Mouse (Mus musculus) stomach, embryonic 16.5 days (tissue): ENCODE results near the gene Ptger4. TPM values are rescaled to one million over a fixed set of nuclear protein-coding genes. Genes with fewer than 3 reads are reported as not detected.

ENCODE experiments used
- ATAC-seq: fragments of 200-750 bp; cut with Nextera tagmentation; 2 replicates; pipeline ENCODE4 v1.8.0; 2017; ENCODE audit warnings: moderate number of reproducible peaks, moderate TSS enrichment; ENCODE audit not compliant: insufficient read depth, low FRiP score
- H3K27ac ChIP-seq: fragments of 300-500 bp; sonication (generic); 2 replicates; pipeline ENCODE4 v1.5.1; 2014; ENCODE audit warnings: low read length
- H3K27me3 ChIP-seq: fragments of 300-500 bp; sonication (generic); 2 replicates; pipeline ENCODE4 v1.6.1; 2014; ENCODE audit warnings: low read length, control low read depth, mixed read lengths; ENCODE audit not compliant: control insufficient read depth, insufficient read depth
- H3K36me3 ChIP-seq: fragments of 300-500 bp; sonication (generic); 2 replicates; pipeline ENCODE4 v1.6.1; 2014; ENCODE audit warnings: low read length; ENCODE audit not compliant: control insufficient read depth, insufficient read depth
- H3K4me1 ChIP-seq: fragments of 300-500 bp; sonication (generic); 2 replicates; pipeline ENCODE4 v1.6.1; 2014; ENCODE audit warnings: low read length, control low read depth, mixed read lengths; ENCODE audit not compliant: control insufficient read depth, insufficient read depth
- H3K4me2 ChIP-seq: fragments of 300-500 bp; sonication (generic); 2 replicates; pipeline ENCODE4 v1.6.1; 2014; ENCODE audit warnings: low read depth, low read length, mixed read lengths
- H3K4me3 ChIP-seq: fragments of 300-500 bp; sonication (generic); replicated peaks from 2 replicates; pipeline ENCODE4 v1.5.1; 2014; ENCODE audit warnings: mild to moderate bottlenecking, low read length
- H3K9ac ChIP-seq: fragments of 300-500 bp; sonication (generic); 2 replicates; pipeline ENCODE4 v1.6.1; 2014; ENCODE audit warnings: low read length
- H3K9me3 ChIP-seq: fragments of 300-500 bp; sonication (generic); replicated peaks from 2 replicates; pipeline ENCODE4 v1.6.1; 2016; ENCODE audit warnings: low read length, control low read depth; ENCODE audit not compliant: control insufficient read depth
- WGBS: fragments of 180-500 bp; shearing (Covaris S2); extraction: QIAGEN DNeasy Blood & Tissue Kit; methylation state at CpG from one replicate; pipeline ENCODE4 v1.1.7; 2014; 5-methylcytosine and 5-hydroxymethylcytosine counted together
- polyA plus RNA-seq: library from polyadenylated mRNA; unstranded; fragments of >200 nt; fragmentation: Nextera tagmentation; extraction: Ambion mirVana; gene quantifications from 2 replicates; pipeline ENCODE4 v1.2.1, GENCODE M21; 2015

The Ptger4 gene
- polyA plus RNA-seq, 1 experiment from 2014 or later = 7.0 TPM

DNA sequence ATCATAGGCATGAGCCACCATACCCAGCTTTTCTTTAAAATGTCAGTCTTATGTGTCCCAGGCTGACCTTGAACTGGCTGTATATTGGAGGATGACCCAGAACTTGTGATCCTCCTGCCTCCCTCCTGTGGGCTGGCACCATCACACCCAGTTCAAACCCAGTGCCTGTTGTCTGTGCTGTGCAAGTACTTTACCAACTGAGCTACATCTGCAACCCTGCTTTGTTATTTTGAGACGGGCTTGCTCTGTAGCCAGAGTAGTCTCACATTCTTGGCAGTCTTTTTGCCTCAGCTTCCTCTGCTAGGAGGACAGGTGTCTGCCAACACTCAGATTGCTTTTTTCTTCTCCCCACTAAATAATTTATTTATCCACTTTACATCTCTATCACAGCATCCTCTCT lies 86.6 kb downstream of the Ptger4 start:
- Histone ChIP-seq H3K27me3 (no peaks in the 10 kb centered on the region), H3K36me3 (no peaks in the 10 kb centered on the region), H3K9ac (no peak overlapping the region), H3K4me3 (no peak overlapping the region), H3K27ac (no peak overlapping the region), H3K9me3 (no peaks in the 10 kb centered on the region), H3K4me2 (no peak overlapping the region), H3K4me1 (no peaks in the 10 kb centered on the region)
- ATAC-seq = no peak
- 72% methylated on average over 1 of the region's 1 CpGs for WGBS

Other genes starting within 250 kb of the Ptger4 start
- 0.05 TPM in 1 of 2 replicates, not detected in the other for gene C7, start 180.4 kb downstream of the Ptger4 start, polyA plus RNA-seq
- 1.3 and 2.4 TPM in 2 replicates for gene Card6, start 135.6 kb downstream of the Ptger4 start, polyA plus RNA-seq
- gene Rpl37, start 127.5 kb downstream of the Ptger4 start, polyA plus RNA-seq = 412 and 593 TPM in 2 replicates
- 24.2 and 25.1 TPM in 2 replicates for gene Prkaa1, start 100.3 kb downstream of the Ptger4 start, polyA plus RNA-seq
- 35.4 and 36.9 TPM in 2 replicates for gene Ttc33, start 58.7 kb downstream of the Ptger4 start, polyA plus RNA-seq